Mouse (Mus musculus) forebrain, embryonic 14.5 days (tissue): ENCODE measurements around the gene Katnb1. TPM values are rescaled to one million over a fixed set of nuclear protein-coding genes. Genes with fewer than 3 reads are reported as not detected.

Source experiments
- ATAC-seq: fragments of 200-750 bp; cut with Nextera tagmentation; 2 replicates; pipeline ENCODE4 v1.8.0; 2017; ENCODE audit warnings: mild to moderate bottlenecking, moderate library complexity
- DNase-seq: peaks from one replicate; pipeline ENCODE4 v3.0.0-alpha.2; 2015; ENCODE audit warnings: low spot score
- H3K27ac ChIP-seq: fragments of 300-500 bp; sonication (generic); 2 replicates; pipeline ENCODE4 v1.5.1; 2014; ENCODE audit warnings: low read depth, mild to moderate bottlenecking, control low read depth, low read length, moderate library complexity
- H3K27me3 ChIP-seq: fragments of 300-500 bp; sonication (generic); replicated peaks from 2 replicates; pipeline ENCODE4 v1.6.1; 2014; ENCODE audit warnings: low read length, control low read depth, mixed read lengths; ENCODE audit not compliant: control insufficient read depth, insufficient read depth
- H3K36me3 ChIP-seq: fragments of 300-500 bp; sonication (generic); 2 replicates; pipeline ENCODE4 v1.6.1; 2014; ENCODE audit warnings: low read length, control low read depth; ENCODE audit not compliant: control insufficient read depth, insufficient read depth
- H3K4me1 ChIP-seq: fragments of 300-500 bp; sonication (generic); 2 replicates; pipeline ENCODE4 v1.6.1; 2014; ENCODE audit warnings: antibody characterized with exemption, low read length, control low read depth; ENCODE audit not compliant: control insufficient read depth, insufficient read depth
- H3K4me2 ChIP-seq: fragments of 300-500 bp; sonication (generic); 2 replicates; pipeline ENCODE4 v1.6.1; 2014; ENCODE audit warnings: mild to moderate bottlenecking, control low read depth, low read length
- H3K4me3 ChIP-seq: fragments of 300-500 bp; sonication (generic); 2 replicates; pipeline ENCODE4 v1.5.1; 2014; ENCODE audit warnings: low read depth, low read length, control low read depth
- H3K9ac ChIP-seq: fragments of 300-500 bp; sonication (generic); 2 replicates; pipeline ENCODE4 v1.6.1; 2014; ENCODE audit warnings: mild to moderate bottlenecking, low read length, control low read depth, moderate library complexity
- H3K9me3 ChIP-seq: fragments of 300-500 bp; sonication (generic); replicated peaks from 2 replicates; pipeline ENCODE4 v1.6.1; 2016; ENCODE audit warnings: low read length, control low read depth, mixed read lengths; ENCODE audit not compliant: control insufficient read depth
- WGBS: fragments of 180-500 bp; shearing (Covaris S2); extraction: QIAGEN DNeasy Blood & Tissue Kit; methylation state at CpG from one replicate; pipeline ENCODE4 v1.1.7; 2014; 5-methylcytosine and 5-hydroxymethylcytosine counted together
- polyA plus RNA-seq: library from polyadenylated mRNA; unstranded; fragments of >200 nt; fragmentation: Nextera tagmentation; extraction: Ambion mirVana; gene quantifications from 2 replicates; pipeline ENCODE4 v1.2.1, GENCODE M21; 2014

The Katnb1 gene
- polyA plus RNA-seq, 1 experiment from 2014 or later = 26.2 TPM

- 3% methylated on average over 6 of the region's 6 CpGs for WGBS
Observed at GRCm38 (mm10) chr8:95141469-95142074, 60.6 kb downstream of the Katnb1 start.

GRCm38 (mm10) chr8:95142075-95142831, 61.3 kb downstream of the Katnb1 start:
- peak overlapping the region; percentile 23 for H3K27ac ChIP-seq
- peak; percentile 81 for ATAC-seq
- H3K4me1 ChIP-seq = peaks cover 27% of the 10 kb centered on the region
- peak; percentile 86 for DNase-seq
- under 1% methylated on average over 58 of the region's 66 CpGs for WGBS
- H3K4me3 ChIP-seq = peak overlapping the region; percentile 51
- peak overlapping the region; percentile 95 for H3K4me2 ChIP-seq
- peak overlapping the region; percentile 75 for H3K9ac ChIP-seq
- H3K27me3 ChIP-seq = peaks cover 9% of the 10 kb centered on the region; the same call in 1 of the 2 replicates
- no peaks in the 10 kb centered on the region for H3K9me3 ChIP-seq
- H3K36me3 ChIP-seq = no peaks in the 10 kb centered on the region

More at GRCm38 (mm10) chr8:95141469-95142074, 60.6 kb downstream of the Katnb1 start:
- Histone ChIP-seq H3K4me3 (peak overlapping the region; percentile 51), H3K9ac (peak overlapping the region; percentile 75), H3K4me2 (peak overlapping the region; percentile 95), H3K9me3 (no peaks in the 10 kb centered on the region), H3K27ac (peak overlapping the region; percentile 23; the same call in 1 of the 2 replicates), H3K27me3 (peaks cover 15% of the 10 kb centered on the region; the same call in 1 of the 2 replicates), H3K36me3 (no peaks in the 10 kb centered on the region), H3K4me1 (peaks cover 28% of the 10 kb centered on the region)
- peak; percentile 30 for DNase-seq
- no peak; the same call in 1 of the 2 replicates for ATAC-seq

GRCm38 (mm10) chr8:95142985-95143804, 62.2 kb downstream of the Katnb1 start:
- peaks cover 19% of the 10 kb centered on the region for H3K4me1 ChIP-seq
- peak overlapping the region; percentile 75 for H3K9ac ChIP-seq
- H3K4me2 ChIP-seq = peak overlapping the region; percentile 95
- WGBS = 7% methylated on average over 17 of the region's 17 CpGs
- peak overlapping the region; percentile 60; the same call in 1 of the 2 replicates for H3K27ac ChIP-seq
- peak; percentile 24; the same call in 1 of the 2 replicates for ATAC-seq
- H3K9me3 ChIP-seq = no peaks in the 10 kb centered on the region
- H3K36me3 ChIP-seq = no peaks in the 10 kb centered on the region
- peak; percentile 58 for DNase-seq
- peak overlapping the region; percentile 51 for H3K4me3 ChIP-seq
- 0 out of 2 replicates have a peak, but pooled peaks cover 5% of the 10 kb centered on the region for H3K27me3 ChIP-seq

- Histone ChIP-seq H3K4me1 (peaks cover 18% of the 10 kb centered on the region), H3K36me3 (no peaks in the 10 kb centered on the region), H3K4me3 (no peak overlapping the region), H3K4me2 (no peak overlapping the region), H3K27me3 (0 out of 2 replicates have a peak, but pooled peaks cover 5% of the 10 kb centered on the region), H3K9me3 (no peaks in the 10 kb centered on the region), H3K9ac (no peak overlapping the region), H3K27ac (no peak overlapping the region)
- WGBS = 51% methylated on average over 6 of the region's 6 CpGs
- peak; percentile 46 for DNase-seq
- no peak for ATAC-seq
Observed at GRCm38 (mm10) chr8:95143805-95144630, 63.0 kb downstream of the Katnb1 start.

- Histone ChIP-seq H3K4me1 (peaks cover 18% of the 10 kb centered on the region), H3K36me3 (no peaks in the 10 kb centered on the region), H3K4me2 (no peak overlapping the region), H3K27me3 (0 out of 2 replicates have a peak, but pooled peaks cover 5% of the 10 kb centered on the region), H3K4me3 (no peak overlapping the region), H3K27ac (no peak overlapping the region), H3K9ac (no peak overlapping the region), H3K9me3 (no peaks in the 10 kb centered on the region)
- ATAC-seq (no peak), DNase-seq (no peak)
- WGBS = 45% methylated on average over 2 of the region's 2 CpGs
Observed at GRCm38 (mm10) chr8:95144631-95145015, 63.6 kb downstream of the Katnb1 start.

- WGBS = 69% methylated on average over 2 of the region's 2 CpGs
- Histone ChIP-seq H3K9ac (no peak overlapping the region), H3K4me3 (no peak overlapping the region), H3K36me3 (no peaks in the 10 kb centered on the region), H3K27me3 (no peaks in the 10 kb centered on the region), H3K4me1 (peaks cover 17% of the 10 kb centered on the region), H3K27ac (no peak overlapping the region), H3K9me3 (no peaks in the 10 kb centered on the region), H3K4me2 (no peak overlapping the region)
- ATAC-seq (no peak), DNase-seq (no peak)
Observed at GRCm38 (mm10) chr8:95146044-95146745, 65.2 kb downstream of the Katnb1 start.

GRCm38 (mm10) chr8:95146846-95147245, 65.9 kb downstream of the Katnb1 start:
- H3K4me3 ChIP-seq = no peak overlapping the region
- H3K9ac ChIP-seq = no peak overlapping the region
- 88% methylated on average over 5 of the region's 5 CpGs for WGBS
- no peaks in the 10 kb centered on the region for H3K27me3 ChIP-seq
- no peaks in the 10 kb centered on the region for H3K36me3 ChIP-seq
- H3K4me2 ChIP-seq = no peak overlapping the region
- no peak for DNase-seq
- H3K9me3 ChIP-seq = no peaks in the 10 kb centered on the region
- no peak for ATAC-seq
- peaks cover 11% of the 10 kb centered on the region for H3K4me1 ChIP-seq
- no peak overlapping the region for H3K27ac ChIP-seq
